Mouse (Mus musculus): Measurements from ENCODE around the gene Gstt3. TPM values are rescaled to one million over a fixed set of nuclear protein-coding genes. Genes with fewer than 3 reads are reported as not detected.

Gene Gstt3
- total RNA-seq (2022) = 1 to 10 TPM; 3.0 to 5.6 (median 5.0) TPM

DNA sequence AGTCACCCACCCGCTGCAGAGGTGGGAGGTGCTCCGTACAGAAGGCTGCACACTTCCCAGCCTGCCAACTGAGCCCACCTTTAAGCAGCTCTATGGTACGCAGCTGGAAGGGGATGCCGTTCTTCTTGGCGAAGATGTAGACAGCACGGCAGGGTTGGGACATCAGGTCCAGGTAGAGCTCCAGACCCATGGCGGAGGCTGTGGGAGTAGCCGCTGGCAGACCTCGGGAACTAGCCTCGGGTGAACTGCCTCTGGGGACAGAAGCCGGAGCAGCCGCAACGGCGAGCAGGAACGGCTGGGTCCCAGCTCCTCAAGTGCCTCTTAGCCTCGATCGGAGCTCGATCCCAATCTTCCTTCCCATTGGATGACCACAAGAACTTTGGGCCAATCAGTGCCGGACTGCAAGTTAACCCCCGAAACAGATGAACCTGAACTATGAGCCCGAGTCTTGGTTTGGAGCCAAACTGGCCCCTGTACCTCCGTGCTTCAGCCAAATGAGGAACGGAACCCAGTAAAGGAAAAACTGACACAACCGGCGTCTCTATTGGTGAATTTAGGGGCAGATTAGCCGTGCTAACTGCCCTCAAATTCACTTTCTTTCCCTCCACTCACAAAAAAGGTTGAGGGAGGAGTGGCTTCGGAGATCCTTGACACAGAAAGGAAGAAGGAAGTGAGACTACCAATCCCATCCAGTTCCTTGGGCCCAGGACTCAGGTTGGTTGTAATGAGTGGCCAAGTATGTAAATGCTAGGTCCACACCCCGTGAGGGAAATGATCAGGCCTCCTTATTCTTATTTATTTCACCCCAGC is at the start of gene Gstt3, which contains the start of gene Gm20441:
Gstt3 (minus strand) TSS at position 646 of the 810 bp plus-strand sequence.
Gm20441 (minus strand) TSS at position 186 of the 810 bp plus-strand sequence.
- peak; percentile 82 for DNase-seq (ENCODE audit: low spot score)

DNA sequence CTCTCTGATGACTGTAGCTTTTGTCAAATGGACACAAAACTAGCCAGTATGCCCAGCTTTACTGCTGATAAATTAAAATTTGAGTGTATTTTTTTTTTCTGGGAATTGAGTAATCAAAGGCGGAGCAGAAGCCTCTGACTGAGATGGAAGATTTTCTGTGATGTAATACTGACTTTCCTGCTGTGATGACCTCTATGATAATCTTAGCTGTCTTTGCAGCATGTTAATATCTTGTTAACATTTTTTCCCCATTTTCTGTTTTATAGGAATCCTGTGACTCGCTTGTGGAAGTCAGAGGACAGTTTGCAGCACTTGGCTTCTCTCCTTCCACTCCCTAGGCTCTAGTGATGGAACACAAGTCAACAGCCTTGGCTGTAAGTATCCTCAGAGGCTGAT is 49.1 kb upstream of the Gstt3 start:
- no peak for DNase-seq (ENCODE audit: low spot score)

DNA sequence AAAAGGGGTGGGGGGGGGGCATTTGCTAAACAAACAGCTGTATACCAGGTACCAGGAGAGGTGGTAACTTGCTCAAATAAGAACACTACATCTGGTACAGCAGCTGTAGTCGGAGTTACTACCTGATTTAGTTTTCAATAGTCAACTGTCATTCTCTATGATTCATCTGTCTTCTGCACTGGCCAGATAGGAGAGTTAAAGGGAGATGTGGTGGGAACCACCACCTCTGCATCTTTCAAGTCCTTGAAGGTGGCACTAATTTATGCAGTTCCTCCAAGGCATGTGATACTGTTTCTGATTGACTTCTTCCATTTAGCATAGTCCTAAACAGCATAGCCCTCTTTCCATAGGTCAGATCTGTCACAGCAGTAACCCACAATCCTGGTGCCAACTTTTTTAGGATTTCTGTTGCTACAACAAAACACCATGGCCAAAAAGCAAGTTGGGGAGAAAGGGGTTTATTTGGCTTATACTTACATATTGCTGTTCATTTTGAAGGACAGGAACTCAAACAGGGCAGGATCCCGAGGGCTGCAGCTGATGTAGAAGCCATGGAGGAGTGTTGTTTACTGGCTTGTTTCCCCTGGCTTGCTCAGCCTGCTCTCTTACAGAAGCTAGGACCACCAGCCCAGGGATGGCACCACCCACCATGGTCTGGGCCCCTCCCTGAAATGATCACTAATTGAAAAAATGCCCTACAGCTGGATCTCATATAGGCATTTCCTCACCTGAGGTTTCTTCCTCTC is 48.5 kb upstream of the Gstt3 start:
- DNase-seq (ENCODE audit: low spot score) = no peak

DNA sequence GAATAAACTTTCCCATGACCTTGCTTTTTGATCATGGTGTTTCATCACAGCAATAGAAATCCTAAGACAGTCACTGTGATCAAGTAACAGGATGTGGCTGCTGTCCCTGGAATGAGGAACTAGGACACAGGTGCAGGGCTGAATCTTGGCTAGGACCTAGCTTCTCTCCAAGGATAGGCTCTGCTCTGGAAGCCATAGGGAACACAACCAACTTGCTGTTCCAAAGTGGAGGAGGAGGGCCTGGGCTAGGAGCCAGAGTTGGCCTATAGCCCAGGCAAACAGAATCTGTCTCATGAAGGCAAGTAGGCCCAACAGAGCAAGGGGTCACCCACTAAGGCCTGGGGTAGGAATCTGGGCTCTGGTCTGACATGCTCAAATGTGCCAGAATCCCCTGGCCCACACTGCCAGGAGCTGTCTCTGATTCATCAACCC is 47.3 kb upstream of the Gstt3 start:
- peak; percentile 62 for DNase-seq (ENCODE audit: low spot score)

DNA sequence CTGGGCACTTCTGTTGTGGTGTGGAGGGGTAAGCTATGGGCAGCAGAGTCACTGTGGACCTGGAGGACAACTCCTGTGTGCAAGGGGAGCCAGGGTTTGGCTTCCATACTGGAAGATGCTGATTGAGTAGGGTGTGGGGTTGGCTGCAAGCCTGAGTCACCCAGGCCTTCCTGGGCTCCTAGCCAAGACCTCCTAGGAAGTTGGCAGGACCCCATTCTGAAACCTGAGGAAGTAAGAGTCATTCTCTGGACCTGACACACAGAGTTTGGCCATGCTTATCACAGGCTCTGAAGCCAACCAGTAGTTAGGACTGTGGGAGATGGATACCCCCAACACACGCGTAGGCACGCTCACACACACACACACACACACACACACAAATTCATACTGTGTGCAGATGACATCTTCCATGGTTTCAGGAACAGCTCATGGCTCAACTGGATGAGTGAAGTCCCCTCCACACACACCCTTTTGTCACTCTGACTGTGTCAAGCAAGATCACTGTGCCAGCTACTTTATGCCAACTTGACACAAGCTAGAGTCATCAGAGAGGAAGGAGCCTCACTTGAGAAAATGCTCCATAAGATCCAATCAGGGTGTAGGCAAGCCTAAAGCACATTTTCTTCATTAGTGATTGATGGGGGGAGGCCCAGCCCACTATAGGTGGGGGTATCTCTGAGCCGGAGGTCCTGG is 46.6 kb upstream of the Gstt3 start:
- DNase-seq (ENCODE audit: low spot score) = peak; percentile 38

DNA sequence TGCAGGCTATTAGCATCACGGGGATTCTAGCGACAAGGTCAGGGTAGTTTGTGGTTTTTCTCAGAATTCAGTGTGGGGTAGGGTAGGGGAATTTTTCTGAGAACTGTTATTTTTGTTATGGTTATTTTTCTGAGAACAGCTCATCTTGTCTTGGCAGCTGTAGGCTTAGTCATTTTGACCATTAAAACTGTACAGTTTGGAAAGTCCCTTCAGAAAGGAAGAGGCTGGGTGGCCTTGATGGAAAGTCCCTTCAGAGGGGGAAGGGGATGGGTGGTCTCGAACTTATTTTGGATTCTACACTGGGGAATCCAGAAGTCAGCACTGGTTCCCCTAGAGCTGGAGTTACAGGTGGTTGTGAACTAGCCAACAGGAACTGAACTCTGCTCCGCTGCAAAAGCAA is 43.3 kb upstream of the Gstt3 start:
- DNase-seq (ENCODE audit: low spot score) = no peak

DNA sequence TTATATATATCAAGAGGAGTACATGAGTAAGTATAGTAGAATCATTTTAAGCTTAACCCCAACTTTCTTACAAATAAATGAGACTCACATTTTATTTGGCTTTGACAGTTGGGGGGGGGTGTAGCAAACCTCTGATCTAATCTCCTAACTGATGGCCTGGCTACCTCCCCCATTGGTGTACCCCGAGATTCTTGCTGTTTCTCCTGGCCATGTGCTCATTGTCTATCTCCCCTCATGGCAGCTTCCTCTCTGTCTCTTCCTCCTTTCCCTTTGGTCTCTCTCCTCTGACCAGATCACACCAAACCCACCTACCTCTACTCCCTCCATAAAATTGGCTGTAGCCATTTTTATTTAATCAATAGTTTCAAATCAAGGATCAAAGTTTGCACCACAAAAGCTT is 42.6 kb upstream of the Gstt3 start:
- no peak for DNase-seq (ENCODE audit: low spot score)

DNA sequence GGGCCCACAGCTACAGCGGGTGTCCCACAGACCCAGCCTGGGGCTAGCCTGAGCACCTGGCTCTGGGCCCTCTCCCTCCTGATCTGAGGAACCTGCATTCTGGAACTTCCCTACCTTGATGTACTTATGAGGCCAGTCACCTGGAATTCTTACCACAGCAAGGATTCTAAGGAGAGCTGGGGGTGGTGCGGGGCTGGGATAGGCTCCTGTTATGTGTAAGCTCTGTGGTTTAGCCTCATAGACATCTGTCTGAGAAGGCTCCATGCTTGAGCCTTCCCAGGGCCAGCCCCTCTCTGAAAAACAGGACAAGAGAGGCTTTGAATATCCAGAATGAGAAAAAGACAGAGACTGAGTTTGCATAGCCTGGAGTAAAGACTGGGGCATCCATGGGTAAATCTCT is 41.2 kb upstream of the Gstt3 start, which contains the start of gene Gstt4:
Gstt4 (minus strand) TSS at position 101 of the 400 bp plus-strand sequence.
- no peak for DNase-seq (ENCODE audit: low spot score)

DNA sequence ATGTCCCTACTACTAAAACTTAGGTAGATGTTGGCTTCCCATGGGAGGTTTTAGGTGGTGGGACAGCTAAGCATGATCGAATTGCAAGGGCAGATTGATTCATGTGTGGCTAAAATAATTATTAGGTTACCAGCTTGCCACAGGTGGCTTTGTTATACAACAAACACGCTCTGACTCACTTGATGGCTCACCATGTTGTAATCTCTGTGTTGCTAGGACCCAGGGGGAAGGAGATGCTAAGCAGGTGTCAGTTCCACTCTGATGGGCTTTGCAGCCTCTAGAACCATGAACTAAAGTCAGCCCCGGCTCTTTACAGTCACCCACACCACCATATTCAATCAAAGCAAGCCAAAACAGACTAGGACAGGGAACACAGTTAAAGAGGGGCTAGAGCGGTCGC is 38.7 kb upstream of the Gstt3 start:
- no peak for DNase-seq (ENCODE audit: low spot score)

DNA sequence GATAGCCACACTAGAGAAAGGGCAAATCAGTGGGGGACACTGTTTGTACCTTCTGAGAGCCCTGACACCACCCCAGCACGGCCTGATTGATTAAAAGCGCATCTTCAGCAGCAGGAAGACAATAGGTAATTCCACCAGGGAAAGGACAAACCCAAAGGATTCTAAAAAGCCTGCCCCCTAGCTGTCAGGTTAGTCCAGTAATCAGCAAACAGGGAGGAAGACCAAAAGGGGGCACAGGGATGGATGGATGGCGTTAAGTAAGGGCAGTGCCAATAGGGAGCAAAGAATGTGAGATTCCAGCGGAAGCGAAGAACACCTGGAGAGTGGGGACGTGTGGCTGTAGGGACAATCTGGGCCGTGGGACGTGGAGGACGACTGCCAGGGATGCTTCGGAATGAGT is 37.4 kb upstream of the Gstt3 start:
- no peak for DNase-seq (ENCODE audit: low spot score)

DNA sequence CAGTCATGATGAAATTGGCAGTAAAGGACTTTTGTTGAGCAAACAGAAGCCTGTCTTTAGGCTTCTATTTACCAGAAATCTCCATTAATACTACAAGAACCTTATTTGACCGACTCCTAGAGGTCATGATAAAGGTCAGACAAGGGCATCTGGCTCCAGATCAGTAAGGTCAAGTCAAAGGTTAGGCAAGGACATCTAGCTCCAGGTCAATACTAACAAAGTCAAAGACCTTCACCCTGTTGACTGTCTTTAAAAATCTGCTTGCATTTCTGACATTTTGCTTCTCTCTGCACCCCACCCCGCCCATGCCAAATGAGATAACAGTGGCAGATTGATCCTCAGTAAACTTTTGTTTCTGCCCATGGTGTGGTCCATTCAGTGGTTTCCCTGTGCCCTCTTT is 23.0 kb upstream of the Gstt3 start:
- DNase-seq (ENCODE audit: low spot score) = no peak

DNA sequence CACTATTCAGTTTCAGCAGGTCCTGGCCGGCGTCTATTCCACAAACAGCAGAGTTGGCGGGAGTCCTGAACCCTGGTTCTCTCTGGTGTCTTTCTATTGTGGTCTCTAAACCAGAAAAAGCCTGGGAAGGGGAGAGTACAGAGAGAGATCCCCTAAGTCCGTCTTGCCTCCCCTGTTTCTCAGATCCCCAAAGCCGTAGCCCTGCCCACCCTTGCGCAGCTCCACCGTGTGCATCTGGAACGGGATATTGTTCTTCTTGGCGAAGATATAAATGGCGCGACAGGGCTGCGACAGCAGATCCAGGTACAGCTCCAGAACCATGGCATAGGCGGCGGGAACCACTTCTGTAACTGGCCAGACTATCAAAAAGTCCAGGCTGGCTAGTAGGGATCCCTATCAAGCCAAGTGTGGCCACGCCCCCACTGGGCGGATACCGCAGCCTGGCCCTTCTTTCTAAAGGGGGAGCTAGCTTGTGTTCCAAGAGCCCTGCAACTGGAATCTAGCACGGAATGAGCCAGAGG is 17.0 kb upstream of the Gstt3 start, which contains the start of gene Gstt1:
Gstt1 (minus strand) TSS at position 409 of the 521 bp plus-strand sequence.
- peak; percentile 76 for DNase-seq (ENCODE audit: low spot score)

DNA sequence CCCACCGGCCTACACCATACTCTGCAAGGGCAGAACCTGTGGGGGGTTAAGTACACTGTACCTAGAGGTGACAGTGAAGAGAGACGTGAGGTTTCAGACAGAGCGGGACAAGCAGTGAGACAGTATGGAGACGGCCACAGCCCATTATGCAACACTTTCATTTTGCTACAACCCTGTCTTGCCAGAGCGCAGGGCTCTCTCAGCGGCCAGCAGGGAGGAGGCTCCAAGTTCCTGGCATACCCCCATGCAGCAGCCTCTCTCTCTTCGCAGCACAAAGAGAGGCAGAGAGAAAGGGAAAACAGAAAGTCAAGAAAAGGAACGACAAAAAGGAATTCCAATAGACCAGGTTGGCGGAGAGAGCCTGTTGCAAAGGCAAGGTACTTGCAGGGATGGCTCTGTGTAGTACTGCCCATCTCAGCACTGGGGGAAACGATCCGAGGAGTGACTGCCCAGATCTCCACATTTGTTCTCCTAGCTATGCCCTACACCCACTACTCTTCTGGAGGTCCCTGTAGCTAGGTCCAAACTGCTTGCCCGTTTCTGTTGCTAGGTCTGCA is 16.5 kb upstream of the Gstt3 start:
- DNase-seq (ENCODE audit: low spot score) = peak; percentile 51

DNA sequence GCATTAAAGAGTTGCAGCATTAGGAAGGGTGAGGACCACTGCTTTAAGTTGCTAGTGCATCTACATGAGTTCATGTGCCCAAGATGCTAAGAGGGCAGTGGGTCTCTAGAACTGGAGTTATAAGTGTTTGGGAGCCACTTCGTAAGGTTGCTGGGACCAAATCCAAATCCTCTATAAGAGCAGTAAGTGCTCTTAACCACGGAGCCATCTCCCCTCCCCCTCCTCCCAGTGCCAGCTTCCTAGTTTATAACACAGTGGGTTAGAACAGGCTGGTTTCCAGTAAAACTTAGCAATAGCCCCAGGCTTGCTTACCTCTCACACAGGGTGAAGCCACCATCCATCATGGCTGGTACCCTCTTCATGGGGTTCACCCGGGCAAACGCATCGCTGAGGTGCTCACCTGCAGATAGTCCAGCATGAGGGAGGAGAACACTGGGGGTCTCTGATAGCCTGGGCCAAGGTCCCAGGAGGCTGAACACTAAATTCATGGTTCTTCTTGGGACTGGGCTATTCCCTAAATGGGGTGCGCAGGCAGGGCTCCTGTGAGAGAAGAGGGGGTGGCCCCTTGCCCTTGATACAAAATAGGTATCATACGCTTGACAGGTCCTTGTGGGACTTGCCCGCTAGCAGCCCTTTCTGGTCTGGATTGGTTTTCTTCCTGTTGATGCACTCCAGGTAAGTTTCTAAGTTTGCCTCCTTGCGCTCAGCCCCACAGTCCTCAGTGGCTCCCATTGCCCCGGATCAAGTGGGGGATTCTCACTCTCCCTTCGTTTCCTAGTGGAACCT is 15.7 kb upstream of the Gstt3 start:
- no peak for DNase-seq (ENCODE audit: low spot score)

DNA sequence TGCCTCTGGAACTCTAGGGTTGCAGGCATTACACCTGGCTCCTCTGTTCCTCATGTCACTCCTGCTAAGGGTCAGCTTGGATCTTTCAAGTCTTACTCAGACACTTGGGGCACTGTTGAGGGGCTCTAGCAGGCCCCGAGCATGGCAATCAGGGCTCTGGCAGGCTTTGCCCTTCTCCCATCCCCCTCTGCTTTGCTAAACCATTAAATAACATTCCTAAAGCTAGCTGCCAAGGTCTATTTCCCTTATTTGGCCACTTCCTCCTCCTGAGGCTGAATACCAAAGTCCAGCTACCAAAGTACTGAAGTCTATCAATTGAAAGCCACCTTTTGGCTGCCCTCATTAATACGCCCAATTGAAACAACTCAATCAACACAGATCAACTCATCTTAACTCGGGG is 13.7 kb upstream of the Gstt3 start:
- DNase-seq (ENCODE audit: low spot score) = no peak

DNA sequence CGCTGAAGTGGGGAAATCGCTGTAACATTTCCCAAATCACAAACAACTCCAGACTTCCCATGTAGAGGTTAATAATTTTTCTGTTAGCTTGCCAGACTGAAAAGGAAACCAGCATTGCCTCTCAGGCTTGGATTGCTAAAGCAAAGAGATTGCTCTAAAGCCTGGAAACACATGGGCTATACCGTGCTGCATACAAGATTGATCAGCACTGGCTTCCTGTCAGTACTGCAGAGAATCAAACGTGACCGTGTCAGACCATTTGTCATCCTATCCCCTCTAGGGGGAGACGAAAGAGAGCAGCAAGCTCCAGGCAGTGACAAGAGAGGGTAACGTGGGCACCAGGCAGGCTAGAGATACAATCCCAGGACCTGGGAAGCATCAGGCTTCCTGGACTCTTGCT is 9.6 kb upstream of the Gstt3 start:
- DNase-seq (ENCODE audit: low spot score) = no peak

DNA sequence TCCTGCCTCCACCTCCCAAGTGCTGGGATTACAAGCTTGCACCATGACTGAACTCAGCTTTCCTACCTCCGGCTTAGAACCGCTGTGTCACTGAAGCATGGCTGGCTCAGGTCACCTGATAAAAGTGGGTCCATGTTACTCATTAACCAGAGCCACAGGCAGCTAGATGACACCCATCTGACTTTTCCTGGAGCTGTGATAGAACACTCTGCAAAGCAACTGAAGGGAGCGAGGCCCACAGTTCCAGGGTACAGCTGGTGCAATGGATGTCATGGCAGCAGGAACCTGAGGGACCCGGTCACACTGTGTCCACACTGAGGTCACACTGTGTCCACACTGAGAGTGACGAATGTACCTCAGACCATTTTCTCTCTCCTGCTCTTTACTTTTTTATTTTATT is 8.6 kb upstream of the Gstt3 start:
- no peak for DNase-seq (ENCODE audit: low spot score)

DNA sequence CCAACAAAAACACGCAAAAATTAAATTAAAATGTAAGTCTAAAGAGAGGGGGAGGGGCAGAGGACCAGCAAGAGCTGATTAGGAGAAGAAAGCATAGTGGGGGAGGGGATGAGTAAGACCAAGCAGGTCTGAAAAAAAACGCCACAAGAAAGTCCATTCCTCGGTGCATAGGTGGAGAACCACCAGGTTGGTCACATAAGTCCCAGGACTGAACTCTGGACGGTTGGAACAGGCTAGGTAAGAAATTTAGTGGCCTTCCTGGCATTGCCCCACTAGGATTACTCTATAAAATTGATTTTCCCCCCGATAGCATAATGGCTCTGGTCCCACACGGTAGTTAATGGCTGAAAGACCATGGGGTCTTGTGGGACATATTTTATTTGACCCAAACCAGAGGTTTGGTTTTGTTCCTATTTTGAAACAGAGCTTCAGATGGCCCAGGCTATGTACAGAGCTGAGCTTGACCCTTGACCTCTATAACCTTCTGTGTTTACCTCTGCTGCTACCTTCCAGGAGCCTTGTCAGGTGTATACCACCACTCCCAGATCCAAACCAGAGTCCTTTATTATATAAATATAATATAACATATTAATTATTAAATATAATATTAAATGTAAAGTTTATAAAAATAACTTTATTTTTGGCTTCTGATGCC is 8.0 kb upstream of the Gstt3 start:
- no peak for DNase-seq (ENCODE audit: low spot score)

DNA sequence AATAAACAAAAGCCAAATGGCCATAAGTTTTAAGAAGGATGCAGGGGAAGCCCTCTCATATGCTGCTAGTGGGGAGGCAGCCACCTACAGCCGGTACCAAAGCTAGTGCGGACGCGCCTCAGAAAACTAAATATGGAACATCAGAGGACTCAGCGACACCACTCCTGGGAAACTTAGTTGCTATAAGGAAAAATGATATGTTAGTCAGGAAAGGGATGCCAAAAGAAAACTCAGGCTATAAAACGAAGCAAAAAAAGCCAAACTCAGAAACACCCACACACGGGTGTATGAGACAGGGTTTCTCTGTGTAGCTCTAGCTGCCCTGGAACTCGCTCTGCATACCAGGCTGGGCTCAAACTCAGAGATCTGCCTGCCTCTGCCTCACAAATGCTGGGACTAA is 7.1 kb upstream of the Gstt3 start:
- DNase-seq (ENCODE audit: low spot score) = no peak

DNA sequence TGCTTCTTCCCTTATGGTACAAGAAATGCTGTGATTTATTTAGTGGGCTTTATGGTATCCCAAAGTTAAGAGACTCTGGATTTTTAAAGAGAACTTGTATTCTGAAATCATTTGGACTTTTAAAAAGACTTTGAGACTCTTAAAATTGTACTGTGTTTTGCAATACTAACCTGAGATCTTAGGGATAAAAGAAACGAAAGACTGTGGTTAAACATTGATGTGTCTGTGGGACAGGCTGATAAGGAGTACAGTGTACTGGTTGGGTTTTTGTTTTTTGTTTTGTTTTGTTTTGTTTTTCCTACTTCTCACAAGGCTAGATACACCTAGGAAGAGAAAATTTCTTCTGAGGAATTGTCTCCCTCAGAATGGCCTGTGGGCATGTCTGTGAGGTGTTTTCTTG is 4.2 kb upstream of the Gstt3 start:
- DNase-seq (ENCODE audit: low spot score) = no peak

Data from heart, adult 8-10 months (tissue).